Mouse (Mus musculus) lung, adult 10 weeks (tissue): ENCODE data around the gene Syne3. TPM values are rescaled to one million over a fixed set of nuclear protein-coding genes. Genes with fewer than 3 reads are reported as not detected.

Experiments
- polyA plus RNA-seq: library from polyadenylated mRNA; stranded (reverse); fragments of 350-450 nt; fragmentation: Illumina TruSeq; extraction: RNeasy Lipid Tissue Mini Kit (QIAGEN cat#74804); gene quantifications from one replicate; pipeline ENCODE4 v1.2.3, GENCODE M21; 2014; ENCODE audit warnings: low read depth, low replicate concordance; ENCODE audit not compliant: insufficient read depth

The Syne3 gene
- 1.1 TPM for polyA plus RNA-seq

DNA sequence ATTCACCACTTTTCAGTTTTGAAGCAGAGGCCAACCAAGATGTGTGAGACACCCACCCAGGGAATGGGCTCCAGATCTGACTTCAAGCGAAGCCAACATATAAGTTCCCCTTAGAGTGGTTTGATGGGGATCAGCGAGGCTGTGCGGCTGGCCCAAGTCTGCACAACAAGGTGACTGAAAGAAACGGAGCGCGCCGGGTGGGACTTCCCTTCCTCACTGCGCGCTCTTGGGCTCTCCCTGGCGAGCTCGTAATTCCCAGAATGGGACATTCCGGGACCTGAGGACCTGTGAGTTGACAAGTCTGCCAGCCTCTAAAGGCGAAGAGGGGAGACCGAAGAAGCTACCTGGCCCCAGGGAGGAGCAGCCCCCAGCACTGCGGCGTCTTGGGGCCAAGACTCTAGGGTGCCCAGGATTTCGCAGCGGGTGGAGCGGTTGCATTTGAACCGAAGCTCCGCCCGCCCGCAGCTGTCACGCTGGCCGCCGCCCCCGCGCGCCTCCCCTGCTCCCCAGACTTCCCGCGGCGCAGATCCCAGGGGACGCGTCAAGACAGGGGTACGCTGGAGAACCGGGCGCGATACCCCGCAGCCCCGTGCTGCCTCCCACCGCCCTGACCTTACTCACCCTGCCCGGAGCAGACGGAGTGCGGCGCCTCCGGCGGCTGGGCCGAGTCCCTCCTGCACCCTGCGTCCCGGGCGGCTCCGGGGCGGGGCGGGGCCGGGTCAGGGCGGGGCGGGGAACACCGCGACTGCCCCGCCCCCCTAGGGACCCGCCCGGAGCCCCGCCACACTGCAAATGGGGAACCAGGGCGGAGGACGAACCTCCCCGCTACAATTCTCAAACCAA lies at the start of gene Syne3:
Syne3 (minus strand) TSS at position 440 of the 843 bp plus-strand sequence.

DNA sequence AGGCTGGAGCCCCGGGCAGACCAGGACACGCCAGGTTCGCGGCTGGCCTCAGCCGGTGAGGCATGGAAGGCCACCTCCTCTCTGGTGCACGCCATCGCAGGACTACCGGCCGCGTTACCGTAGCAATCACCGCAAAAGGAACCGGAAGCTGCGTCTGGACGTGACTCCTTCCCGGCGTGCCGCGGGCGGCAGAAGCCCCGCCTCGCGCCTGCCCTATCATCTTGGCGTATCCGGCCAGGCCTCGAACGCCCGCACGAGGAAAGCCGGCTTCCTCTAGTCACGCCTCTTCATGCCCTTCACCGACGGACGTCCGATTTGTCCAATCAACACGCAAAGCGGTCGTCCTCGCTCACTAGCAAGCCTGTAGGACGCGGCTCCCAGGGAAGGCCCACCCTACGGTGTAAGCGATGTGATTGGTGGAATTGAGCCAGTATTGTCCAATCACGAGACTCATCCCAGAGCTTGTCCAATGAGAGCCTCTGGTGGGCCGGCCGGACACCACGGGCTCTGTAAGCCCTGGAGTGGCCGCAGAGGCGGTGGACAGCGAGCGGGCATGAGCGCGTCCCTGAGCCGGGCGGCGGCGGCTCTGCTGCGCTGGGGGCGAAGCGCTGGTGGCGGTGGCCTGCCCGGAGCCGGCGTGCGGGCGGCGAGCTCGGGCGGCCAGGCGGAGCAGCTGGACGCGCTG lies 22.7 kb upstream of the Syne3 start, which contains the start of gene Glrx5:
Glrx5 (plus strand) TSS at position 542 of the 685 bp plus-strand sequence.

Other genes with a start within 250 kb of the Syne3 start
- gene Clmn, start 144.7 kb downstream of the Syne3 start, polyA plus RNA-seq = 1.8 TPM
- gene Glrx5, start 22.9 kb upstream of the Syne3 start, polyA plus RNA-seq = 42.4 TPM
- not detected for gene Tcl1b2, start 136.2 kb upstream of the Syne3 start, polyA plus RNA-seq
- gene Tcl1b1, start 149.9 kb upstream of the Syne3 start, polyA plus RNA-seq = not detected
- gene Tcl1b5, start 166.5 kb upstream of the Syne3 start, polyA plus RNA-seq = not detected
- gene Tcl1b3, start 181.2 kb upstream of the Syne3 start, polyA plus RNA-seq = not detected
- not detected for gene Tcl1b4, start 192.1 kb upstream of the Syne3 start, polyA plus RNA-seq
- gene Tcl1, start 213.0 kb upstream of the Syne3 start, polyA plus RNA-seq = not detected